13 mouse cellular contexts compared by ENCODE assay signal in genomic region chr2:167886485-167886884, GRCm38 (mm10). TPM values are rescaled to one million over a fixed set of nuclear protein-coding genes. Genes with fewer than 3 reads are reported as not detected.
A peak's percentile ranks its signal among the peaks of the same experiment; 100 is the strongest.
DNase-seq lines count a peak whose midpoint lies in the region; ATAC-seq and TF ChIP-seq lines count a peak whose summit lies in the region.
"Had no signal": no experiment of that assay in that cellular context is flagged by ENCODE, and none has a peak within 500 bp of the region (broad histone marks: within the 10 kb centered on the region; RNA-seq: fewer than 3 reads in every experiment).

No protein-coding gene starts in this region.

- no peak overlapping the region for H3K4me3 ChIP-seq in liver, postnatal 0 days (ENCODE audit: low read depth, low read length)
- H3K4me3 ChIP-seq: embryonic facial prominence, embryonic 13.5 days; hindbrain, embryonic 12.5 days; limb, embryonic 15.5 days had no signal

- no peak overlapping the region for H3K9ac ChIP-seq in liver, postnatal 0 days (replicated peaks)
- H3K9ac ChIP-seq: embryonic facial prominence, embryonic 13.5 days; hindbrain, embryonic 12.5 days; limb, embryonic 15.5 days had no signal

- TF ChIP-seq CTCF in liver, postnatal 0 days (IDR thresholded peaks at IDR 0.05; ENCODE audit: low read depth), result peak; percentile 28; the same call in 1 of the 2 replicates

- no peaks in the 10 kb centered on the region for H3K36me3 ChIP-seq in liver, postnatal 0 days (replicated peaks; ENCODE audit: insufficient read depth, low read length)
- H3K36me3 ChIP-seq in splenic B cell, adult 2 months (ENCODE audit: control insufficient read depth, insufficient read depth, low read length, poor library complexity, severe bottlenecking), result no peaks in the 10 kb centered on the region
- H3K36me3 ChIP-seq: embryonic facial prominence, embryonic 13.5 days; hindbrain, embryonic 12.5 days; limb, embryonic 15.5 days had no signal

- DNase-seq in liver, postnatal 0 days, result no peak
- DNase-seq in liver (no peak), NIH3T3 (ENCODE audit: low read depth) (peak; percentile 59)
- DNase-seq in splenic B cell, adult 2 months (ENCODE audit: low read depth, low spot score), result peak; percentile 40
- DNase-seq in layer of hippocampus, postnatal 25 days (ENCODE audit: extremely low spot score in 1 of 2, low spot score in 1 of 2), result no peak
- no peak for DNase-seq in cerebellum, adult 18-20 months
- DNase-seq: adrenal gland, postnatal 14 days; right cerebral cortex, postnatal 14 days; thymus, adult 2 months had no signal

- peaks cover 28% of the 10 kb centered on the region for H3K4me1 ChIP-seq in liver, postnatal 0 days (ENCODE audit: insufficient read depth)

- 43% methylated on average over 7 of the region's 7 CpGs for WGBS in liver, postnatal 0 days (ENCODE audit: insufficient replicate concordance)

- no peaks in the 10 kb centered on the region for H3K27me3 ChIP-seq in liver, postnatal 0 days (ENCODE audit: insufficient read depth, low read length)
- no peaks in the 10 kb centered on the region for H3K27me3 ChIP-seq in splenic B cell, adult 2 months (ENCODE audit: control insufficient read depth, insufficient read depth, low read length, poor library complexity, severe bottlenecking)
- H3K27me3 ChIP-seq: embryonic facial prominence, embryonic 13.5 days; limb, embryonic 15.5 days had no signal

- no peak for ATAC-seq in liver, postnatal 0 days
- ATAC-seq in hematopoietic stem cell, adult 5-6 weeks (replicated peaks in 1 of 2; ENCODE audit: insufficient read depth in 1 of 2, low FRiP score in 2 of 2, low TSS enrichment in 1 of 2, low read depth in 1 of 2, poor library complexity in 2 of 2, severe bottlenecking in 2 of 2), result peak; percentile 32 to 73; a peak in 2 of 4 replicates

- no peak for TF ChIP-seq EP300 in liver, postnatal 0 days (IDR thresholded peaks at IDR 0.05; ENCODE audit: low read depth)

- H3K4me2 ChIP-seq in liver, postnatal 0 days (ENCODE audit: low read depth, low read length), result no peak overlapping the region
- H3K4me2 ChIP-seq: hindbrain, embryonic 12.5 days; limb, embryonic 15.5 days had no signal

- peak overlapping the region; percentile 91; the same call in 1 of the 2 replicates for H3K27ac ChIP-seq in liver, postnatal 0 days (ENCODE audit: low read depth)
- H3K27ac ChIP-seq: embryonic facial prominence, embryonic 13.5 days; hindbrain, embryonic 12.5 days; limb, embryonic 15.5 days had no signal

- H3K9me3 ChIP-seq in liver, postnatal 0 days (ENCODE audit: low read length), result peaks cover 7% of the 10 kb centered on the region; the same call in 1 of the 2 replicates
- H3K9me3 ChIP-seq: embryonic facial prominence, embryonic 13.5 days; hindbrain, embryonic 12.5 days; limb, embryonic 15.5 days had no signal

RNA-seq across cellular contexts. Expression of gene Ptpn1, which starts 45.4 kb away (rescaled TPM):
- polyA plus RNA-seq in liver, postnatal 0 days (2015; fragmentation: Nextera tagmentation; extraction: Ambion mirVana), result 31.4 and 32.4 TPM in 2 replicates
- total RNA-seq in hematopoietic stem cell, adult 5-6 weeks (2017), result 37.1 and 61.6 TPM in 2 replicates
- 10 to 100 TPM; 62.5 to 63.8 TPM for total RNA-seq in layer of hippocampus, postnatal 25 days (2021)

Comparison
In these comparisons a context has a peak if more than half of its experiments do, and no peak if none do; other contexts are left out.
1. DNase-seq: peak in NIH3T3 (single experiment) and splenic B cell, adult 2 months (single experiment); none in liver, postnatal 0 days (single experiment), liver (single experiment), layer of hippocampus, postnatal 25 days (0 of 2) and cerebellum, adult 18-20 months (0 of 2).